Mouse (Mus musculus) embryo, embryonic 9.5 days (tissue): ENCODE results near the gene Gm11084.
A peak's percentile ranks its signal among the peaks of the same experiment; 100 is the strongest.
"Not testable (repeated sequence)": the region's sequence is repeated elsewhere in the genome, so short reads cannot be mapped to it uniquely, and the experiment has no call there.

Experiments
- DNase-seq: peaks from one replicate; pipeline ENCODE4 v3.0.0-alpha.2; 2017; ENCODE audit errors: extremely low spot score

Gene Gm11084

DNA sequence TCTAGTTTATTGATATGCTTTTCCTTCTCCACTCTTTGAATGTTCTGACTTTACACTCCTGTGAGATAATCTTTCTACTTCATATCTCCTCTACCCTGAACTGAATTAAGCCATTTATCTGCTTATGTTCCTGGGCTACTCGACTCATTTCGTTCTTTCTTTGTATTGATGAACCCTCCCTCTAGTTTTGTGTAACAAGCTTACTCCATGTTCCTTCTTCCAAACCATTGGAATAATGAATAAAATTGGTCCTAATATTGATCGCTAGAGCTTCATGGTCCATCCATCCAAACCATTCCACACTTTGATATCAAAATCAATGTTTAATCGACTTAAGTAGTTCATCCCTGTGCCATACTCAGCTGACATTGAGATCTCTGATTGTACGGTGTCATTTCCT is at the start of gene Gm11084:
TSS of gene Gm11084 (minus strand) at position 101 of the 400 bp plus-strand sequence.
- no peak for DNase-seq

DNA sequence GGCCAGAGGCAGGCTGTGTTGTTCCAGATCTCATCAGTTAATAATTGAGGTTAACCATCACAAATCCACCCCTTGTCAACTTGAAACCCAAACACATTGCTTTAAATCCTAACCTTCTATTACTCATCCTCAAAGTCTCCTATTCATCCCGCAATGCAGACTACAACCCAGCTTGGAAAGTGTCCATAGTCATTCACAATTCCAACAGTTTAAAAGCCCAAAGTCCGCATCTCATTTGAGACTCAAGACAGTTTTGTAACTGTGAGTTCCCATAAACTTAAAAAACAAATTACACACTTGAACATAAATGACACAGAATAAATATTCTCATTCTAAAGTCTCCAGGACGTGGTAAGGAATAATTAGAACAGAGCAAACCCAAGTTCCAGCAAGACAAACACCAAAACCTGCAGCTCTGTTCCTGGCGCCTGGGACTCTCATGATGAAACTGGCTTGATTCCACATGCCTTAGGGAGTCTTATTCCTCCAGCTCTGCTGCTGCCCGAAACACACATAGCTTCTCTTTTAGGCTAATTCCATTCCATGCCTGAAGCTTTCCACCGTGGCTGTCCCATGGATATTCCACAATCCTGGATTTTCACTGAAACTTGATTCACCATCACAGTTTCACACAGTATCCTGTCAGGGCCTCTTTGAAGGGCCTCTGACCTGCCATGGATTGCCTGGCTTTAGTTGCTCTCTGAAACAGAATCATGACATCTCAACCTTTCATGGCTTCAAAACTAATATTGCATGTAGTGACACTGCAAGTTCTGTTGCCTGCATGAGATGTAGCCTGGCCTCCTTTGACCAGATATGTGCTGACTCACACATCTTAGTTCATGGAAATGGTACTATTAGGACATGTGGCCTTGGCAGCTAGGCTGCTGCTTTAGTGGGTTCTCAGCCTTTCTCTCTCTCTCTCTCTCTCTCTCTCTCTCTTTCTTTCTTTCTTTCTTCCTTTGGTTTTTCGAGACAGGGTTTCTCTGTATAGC is 44.8 kb upstream of the Gm11084 start:
- DNase-seq, result no peak

DNA sequence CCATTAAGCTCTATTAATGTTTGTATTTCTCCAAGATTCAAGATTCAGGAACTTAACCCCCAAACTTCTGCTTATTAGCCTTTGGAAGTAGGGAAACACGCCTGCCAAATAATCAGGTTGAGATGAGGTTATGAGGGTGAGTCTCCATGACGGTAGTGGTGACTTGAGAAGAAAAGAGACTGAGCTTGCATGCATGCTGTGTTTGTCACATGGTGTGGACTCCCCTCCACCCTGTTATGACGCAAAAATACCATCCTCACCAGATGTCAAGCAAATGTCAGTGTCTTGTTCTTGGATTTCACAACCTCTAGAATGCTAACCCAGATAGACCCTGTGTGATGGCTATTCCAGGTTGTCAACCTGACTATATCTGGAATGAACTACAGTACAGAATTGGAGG is 43.3 kb upstream of the Gm11084 start:
- DNase-seq, result no peak

DNA sequence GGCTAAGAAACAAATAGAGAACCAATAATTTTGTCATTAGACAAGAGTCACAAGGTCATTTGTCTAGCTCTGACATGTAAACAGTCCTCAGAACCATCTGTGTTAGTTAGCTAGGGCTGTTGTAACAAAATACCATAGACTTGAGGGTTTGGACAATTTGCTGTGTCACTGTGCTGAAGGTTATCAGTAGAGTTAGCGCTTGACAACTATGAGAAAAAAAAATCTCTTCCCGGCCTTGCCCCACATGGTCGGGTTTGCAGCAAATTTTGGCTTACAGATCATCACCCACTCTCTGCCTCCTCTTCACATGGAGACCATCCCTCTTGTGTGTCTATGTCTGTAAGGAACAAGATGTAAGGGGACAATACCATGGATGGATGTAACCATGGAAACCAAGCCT is 41.5 kb upstream of the Gm11084 start:
- no peak for DNase-seq

GRCm38 (mm10) chr2:73027126-73027525 is 40.6 kb upstream of the Gm11084 start:
- DNase-seq, result no peak

DNA sequence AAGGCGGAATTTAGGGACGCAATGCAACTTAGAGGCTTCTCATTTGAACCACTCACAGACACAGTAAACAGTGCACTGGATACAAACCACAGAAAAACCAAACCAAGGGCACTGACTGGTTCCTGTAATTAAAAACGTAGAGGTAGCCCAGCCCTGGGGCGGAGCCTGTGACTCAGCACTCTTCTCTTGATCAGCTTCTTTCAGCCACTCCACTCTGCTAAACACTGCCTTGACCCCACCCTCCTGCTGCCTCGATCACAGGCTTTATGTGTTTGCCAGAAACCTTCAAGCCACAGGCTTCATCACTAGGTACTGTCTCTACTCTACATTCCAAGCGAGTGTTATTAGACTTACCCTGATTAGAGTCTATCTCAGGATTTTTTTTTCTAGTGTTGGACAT is 37.3 kb upstream of the Gm11084 start:
- DNase-seq, result no peak

- DNase-seq, result no peak
These were observed 34.5 kb upstream of the Gm11084 start for GRCm38 (mm10) chr2:73021046-73021445.

DNA sequence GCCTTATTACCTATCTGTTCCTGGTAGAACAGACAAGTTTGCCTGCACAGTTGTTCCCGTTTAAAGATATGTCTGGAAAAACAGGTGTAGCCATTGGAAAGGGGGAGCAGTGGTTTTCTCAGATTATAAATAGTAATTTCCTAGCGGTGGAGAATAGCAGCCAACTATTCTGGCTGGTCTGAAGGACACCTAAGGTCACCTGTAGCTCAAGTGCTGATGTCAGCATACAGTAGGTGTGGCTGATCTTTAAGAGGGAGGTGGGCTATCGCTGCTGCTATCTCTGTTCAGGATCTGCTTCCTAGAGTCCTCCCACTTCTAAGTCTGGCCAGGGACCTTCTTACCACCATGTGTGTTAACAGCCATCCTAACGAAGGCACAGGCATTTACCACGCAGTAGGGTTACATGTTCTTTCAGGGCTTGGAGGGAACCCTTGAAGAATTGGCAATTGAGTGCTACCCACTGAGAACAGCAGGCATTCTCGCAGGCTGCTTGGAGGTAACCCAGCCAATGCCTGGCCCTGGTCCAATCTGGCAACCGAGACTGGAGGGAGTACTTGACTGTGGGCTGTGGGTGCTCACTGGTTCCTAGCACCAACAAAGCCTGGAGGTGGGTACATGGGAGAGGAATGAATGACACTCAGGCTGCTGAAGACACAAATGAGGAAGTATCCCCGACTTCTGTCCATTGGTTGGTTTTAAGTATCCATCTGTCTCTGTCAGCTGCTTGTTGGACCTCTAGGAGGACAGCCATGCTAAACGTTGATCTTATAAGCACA is 33.0 kb upstream of the Gm11084 start:
- DNase-seq, result no peak

DNA sequence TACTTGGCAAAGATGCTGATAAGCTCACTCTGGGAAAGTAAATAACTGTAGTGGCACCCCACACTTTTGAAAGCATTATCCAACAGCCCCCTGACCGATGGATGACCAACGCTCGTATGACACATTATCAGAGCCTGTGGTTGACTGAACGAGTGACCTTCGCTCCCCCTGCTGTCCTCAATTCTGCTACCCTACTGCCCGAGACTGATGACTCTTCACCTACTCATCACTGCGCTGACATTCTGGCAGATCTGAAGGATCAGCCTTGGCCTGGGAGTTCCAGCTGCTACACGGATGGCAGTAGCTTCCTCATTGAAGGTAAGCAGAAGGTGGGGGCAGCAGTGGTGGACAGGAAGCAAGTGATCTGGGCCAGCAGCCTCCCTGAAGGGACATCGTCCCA is 27.5 kb upstream of the Gm11084 start:
- DNase-seq, result not testable (repeated sequence)

- DNase-seq, result no peak
These were observed 26.1 kb upstream of the Gm11084 start for GRCm38 (mm10) chr2:73012636-73013035.

GRCm38 (mm10) chr2:73007472-73007871 is 21.0 kb upstream of the Gm11084 start:
- no peak for DNase-seq

DNA sequence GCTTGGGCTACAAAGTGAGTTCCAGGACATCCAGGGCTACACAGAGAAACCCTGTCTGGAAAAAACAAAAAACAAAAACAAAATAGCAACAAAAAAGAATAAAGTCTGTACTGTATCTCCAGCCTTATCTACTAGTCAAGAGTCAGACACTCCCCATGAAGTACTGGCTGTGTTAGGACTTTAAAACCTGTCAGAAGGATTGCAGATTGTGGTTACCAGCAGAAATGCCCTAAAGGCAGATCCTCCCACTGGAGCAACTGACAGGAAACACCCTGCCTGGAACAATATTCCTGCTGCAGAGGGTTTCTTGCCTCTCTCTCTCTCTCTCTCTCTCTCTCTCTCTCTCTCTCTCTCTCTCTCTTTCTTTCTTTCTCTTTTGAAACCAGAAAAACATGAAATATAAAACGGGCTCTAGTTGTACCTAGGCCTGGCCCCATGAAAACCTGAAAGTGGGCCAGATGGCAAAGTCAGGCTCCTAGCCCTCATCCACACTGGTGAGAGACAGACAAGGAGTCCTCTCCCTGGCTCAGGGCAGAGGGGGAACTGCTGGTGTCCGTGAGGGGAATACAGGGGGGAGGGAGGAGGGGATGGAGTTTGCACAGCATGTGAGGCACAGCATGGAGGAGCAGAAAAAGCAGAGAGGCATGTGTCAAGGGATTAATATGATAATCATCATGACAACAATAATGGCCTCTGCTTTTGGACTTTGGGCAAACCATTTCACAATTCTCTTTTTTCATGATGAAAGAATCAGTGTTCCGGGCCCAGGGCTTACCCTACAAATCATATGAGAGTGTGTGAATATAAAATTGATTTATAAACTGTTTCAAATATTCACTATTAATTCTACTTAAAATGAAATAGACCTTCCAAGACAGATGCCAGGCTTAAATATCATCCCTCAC is 19.3 kb upstream of the Gm11084 start:
- DNase-seq, result no peak

DNA sequence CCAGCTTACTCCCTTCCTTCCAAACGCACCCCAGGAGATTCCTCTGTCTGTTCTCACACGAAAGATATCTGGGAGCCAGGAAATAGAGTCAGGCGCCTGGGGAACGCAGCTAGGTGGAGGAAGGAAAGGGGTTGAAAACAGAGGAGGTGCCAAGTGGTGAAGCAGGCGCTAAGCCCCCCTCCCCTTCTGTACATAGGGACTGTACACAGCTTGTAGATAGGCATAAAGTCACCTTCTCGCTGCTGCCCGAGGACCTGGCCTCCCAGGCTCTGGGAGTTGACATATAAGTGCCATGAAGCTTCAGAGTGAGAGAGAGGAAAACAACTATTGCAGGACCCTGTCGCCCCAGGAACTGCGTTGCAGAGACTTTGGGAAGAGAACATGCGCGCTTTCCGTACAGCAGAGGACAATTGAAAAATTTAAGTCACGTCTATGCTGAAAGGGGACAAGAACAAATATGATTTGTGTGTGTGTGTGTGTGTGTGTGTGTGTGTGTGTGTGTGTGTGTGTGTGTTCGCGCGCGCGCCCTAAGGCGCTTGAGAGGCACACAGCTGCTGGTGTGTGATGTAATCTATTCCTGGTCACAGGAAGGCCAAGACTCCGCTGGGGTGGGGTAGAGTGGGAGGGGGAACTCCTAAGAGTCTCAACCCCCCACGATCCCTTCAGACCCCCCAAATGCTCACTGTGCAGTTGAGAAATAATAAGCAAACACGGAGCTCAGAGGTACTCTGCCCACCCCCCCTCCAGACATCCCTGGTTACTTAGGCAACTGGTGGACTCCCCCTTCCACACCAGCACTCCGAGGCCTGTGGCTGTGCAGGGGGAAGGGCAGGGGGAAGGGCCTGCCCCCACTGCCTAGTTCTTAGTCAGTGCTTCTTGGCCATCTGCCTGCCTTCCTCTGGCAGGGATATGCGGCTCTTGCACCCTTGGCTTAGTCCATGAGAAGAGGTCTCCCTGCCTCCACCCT is 17.5 kb upstream of the Gm11084 start:
- DNase-seq, result peak; percentile 52

DNA sequence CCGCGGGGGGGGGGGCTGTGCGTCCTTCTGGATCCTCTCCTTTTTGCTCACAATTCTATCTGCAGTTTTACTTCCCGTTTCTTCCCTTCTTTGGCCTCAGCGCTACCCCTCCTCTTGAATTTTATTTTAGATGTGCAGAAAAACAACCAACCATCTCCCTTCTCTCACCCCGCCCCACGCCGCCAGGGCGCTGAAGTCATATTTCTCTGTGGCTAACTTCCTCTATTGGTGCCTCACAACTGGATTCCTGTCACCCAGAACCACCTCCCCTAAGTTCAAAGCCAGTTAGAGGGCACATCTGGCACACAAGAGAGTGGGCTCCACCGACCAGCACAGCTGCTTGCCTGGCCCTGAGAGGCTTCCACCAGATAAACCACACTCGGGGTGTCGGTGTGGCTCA is 16.5 kb upstream of the Gm11084 start:
- DNase-seq, result no peak

DNA sequence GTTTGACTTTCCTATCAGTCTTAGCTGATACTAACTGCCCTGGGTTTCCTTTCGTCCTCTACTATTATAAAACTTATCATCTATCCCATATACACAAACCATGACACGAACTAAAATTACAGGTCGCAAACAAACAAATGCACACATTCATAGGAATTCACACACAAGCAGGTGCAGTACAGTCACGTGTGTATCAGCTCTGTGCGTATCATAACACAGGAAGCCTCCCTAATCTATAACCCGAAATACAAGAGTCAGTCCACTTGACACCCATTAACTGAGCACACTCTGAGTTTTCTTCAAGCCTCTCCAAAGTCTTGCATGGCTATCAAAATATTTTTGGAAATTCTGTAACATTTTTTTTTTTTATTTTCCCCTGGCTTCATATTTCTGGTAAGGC is 15.9 kb upstream of the Gm11084 start:
- DNase-seq, result no peak

- DNase-seq, result no peak
These were observed 15.5 kb upstream of the Gm11084 start for GRCm38 (mm10) chr2:73001994-73002393.

- no peak for DNase-seq
These were observed 13.7 kb upstream of the Gm11084 start for GRCm38 (mm10) chr2:73000194-73000593.

DNA sequence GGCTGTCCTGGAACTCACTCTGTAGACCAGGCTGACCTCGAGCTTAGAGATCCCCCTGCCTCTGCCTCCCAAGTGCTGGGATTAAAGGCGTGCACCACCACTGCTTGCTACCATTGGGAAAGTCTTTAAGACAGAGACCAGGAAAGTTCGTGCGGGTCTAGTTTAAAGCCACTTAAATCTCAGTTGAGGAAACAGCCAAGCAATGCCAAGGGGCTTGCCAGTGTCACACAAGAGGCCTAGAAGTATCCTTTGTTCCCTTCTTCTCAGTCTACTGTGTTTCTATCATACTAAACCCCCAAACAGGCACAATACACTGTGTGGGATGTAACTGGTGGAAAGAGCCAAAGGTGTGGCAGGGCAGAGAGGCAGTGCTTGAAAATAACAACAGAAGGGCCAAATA is 11.1 kb upstream of the Gm11084 start:
- no peak for DNase-seq

DNA sequence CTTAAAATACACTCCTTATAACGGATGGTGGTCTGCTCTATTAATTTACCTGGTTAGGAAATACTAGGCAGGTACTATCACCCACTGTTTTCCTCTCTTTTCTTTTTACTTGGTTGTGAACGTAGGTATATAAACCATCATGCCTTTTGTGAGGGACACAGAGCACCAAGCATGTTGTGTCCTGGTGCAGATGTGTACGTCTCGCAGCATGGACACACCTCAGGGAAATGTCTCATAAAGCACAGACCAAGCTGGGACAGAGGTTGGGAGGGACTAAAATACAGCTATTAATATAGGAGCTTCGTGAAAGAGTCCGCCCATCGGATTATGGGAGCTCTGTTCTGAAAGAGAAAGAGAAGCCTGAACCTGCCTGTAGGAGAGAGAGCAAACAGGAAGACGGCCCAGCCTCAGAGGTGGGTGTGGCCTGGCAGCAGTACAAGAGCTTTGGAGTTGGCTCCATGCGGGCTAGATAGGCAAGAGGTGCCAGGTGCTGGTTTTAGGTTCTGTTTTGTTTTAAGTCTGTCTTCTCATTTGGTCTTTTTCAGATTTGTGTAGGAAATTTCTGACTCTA is 10.4 kb upstream of the Gm11084 start:
- DNase-seq, result no peak
